Mouse (Mus musculus): ENCODE data around the gene Ubxn10.

Ubxn10 gene

DNA sequence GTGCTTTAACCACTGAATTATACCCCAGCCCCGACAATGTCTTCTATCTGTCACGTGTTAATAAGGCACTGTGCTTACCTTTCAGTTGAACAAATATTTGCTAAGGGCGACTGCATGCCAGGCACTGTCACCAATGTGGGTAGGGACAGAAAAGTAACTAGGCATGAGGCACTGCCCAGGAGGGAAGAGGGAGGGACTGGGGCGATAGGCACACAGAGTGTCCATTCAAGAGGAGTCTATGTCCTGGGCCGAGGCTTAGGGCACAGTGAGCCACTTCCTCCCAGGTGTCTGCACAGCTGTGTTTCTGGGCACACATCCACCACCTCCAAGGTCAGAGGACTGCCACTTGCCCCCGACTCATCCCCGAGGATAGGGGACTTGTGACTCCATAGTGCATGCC, at the start of gene Ubxn10:
Ubxn10 (minus strand) TSS at position 137 of the 400 bp plus-strand sequence.
- no peak for DNase-seq (ENCODE audit: low spot score)

DNA sequence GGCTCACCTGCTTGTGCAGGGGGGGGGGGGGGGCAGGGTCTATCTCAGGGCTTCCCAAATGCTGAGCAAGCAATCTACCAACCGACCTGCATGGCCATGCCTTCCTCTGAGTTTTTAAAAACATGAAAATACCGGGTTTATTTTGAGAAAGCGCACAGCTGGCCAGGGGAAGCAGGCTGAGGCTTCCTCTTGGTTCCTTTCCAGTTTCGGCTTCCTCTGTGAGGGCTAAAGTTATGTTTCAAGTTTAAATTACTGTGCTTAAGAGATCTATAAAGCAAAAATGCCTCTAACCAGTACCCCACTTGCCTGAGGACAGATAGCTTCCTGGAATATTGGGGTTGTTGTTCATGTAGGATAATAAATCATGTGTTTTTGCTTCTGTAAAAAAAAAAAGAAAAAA, 49.2 kb upstream of the Ubxn10 start:
- DNase-seq (ENCODE audit: low spot score), result no peak

DNA sequence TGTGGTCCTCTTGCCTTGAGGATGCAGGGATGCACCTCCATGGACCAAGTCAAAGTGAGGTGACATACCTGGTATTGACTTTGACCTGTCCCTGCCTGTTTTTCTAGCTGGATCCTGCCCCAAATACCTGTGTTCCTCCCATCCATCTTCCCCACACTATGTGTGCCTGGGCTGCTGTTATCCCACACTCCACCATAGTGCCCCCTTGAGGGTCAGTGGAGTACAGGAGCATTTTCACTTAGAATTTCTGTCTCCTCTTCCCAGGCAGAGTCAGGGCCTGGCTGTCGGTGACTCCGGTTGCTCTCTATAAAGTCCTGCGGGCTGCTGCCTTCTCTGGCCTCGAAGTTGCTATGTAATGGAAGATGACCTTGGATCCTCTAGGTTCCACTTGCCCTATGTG, 48.8 kb upstream of the Ubxn10 start:
- no peak for DNase-seq (ENCODE audit: low spot score)

DNA sequence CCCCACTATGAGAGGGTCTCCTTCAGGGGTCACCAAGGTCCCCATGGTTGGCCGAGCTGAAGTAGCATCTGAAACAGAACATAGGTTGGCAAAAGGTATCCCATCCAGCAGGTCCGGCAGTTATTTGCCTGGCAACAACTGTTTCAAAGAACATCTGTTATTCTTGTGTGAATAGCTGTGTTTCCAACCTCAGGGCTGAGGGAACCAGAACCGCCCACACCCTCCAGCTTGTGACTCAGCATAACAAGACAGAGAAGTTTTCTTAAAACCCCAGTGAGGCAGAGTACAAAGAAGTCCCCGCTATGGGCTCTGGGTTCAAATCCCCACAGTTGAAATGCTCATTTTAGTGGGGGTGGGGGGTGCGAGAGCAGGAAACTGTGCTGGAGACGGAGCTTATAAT, 45.1 kb upstream of the Ubxn10 start:
- DNase-seq (ENCODE audit: low spot score), result no peak

DNA sequence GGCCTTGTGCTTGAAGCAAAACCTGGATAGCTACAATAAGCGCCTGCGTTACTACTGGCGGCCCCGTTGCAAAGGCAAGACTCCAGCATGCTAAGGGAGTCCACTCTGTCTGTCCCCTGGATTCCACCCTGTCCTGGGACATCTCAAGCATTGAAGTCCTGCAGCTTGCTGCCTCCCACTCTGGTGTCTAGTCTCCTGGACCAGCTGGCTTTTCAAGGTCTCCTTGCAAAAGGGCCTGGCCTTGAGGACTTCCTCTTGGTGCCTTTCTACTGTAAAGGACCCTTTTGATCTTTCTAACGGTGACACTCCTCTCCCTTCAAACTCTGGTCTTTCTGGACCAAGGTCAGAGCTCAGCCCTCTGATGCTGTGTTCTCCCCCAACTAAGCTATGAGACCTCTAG, 43.3 kb upstream of the Ubxn10 start:
- DNase-seq (ENCODE audit: low spot score), result no peak

DNA sequence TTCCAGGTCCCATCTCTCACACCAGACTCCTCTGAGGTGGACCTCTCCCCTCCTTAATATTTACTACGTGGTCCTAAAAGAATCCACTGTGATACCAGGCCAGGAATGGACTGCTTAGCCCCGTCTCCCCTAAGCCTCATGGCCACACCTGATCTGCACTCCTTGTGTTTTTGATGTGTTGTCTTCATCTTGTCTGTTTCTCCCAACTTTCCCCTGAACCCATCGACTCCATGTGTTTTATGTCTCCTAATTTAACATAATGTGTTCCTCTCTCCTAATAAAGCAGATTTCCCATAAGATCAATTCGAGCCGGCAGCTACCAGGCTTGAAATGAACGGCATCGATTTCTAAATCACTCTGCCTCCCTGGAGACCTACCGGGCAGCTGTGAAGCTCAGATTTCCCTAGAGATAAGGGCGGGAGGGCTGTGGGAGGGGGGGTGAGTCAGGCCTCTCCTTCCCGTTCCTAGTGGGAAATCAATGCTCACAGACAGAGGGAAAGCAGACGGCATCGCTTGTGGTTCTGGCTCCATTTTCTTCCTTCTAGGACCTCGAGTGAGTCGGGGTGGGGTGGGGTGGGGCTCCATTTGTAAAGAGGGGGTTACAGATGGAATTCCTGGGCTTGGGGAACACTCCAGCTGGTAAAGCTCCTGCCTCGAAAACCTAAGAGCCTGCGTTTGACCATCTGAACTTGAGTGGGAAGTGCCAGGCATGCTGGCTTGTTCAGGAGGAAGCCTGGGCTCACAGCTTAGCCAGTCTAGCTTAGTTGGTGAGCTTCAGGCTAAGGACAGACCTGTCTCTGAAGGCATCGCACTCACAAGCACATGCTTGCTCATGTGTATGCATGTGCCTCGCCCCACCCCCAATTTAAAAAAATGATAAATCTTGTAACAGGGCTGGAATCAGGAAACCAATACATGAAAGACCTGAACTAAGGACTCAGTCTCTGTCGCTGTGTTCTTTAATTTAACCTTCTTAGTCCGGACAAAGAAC, 40.7 kb upstream of the Ubxn10 start:
- no peak for DNase-seq (ENCODE audit: low spot score)

DNA sequence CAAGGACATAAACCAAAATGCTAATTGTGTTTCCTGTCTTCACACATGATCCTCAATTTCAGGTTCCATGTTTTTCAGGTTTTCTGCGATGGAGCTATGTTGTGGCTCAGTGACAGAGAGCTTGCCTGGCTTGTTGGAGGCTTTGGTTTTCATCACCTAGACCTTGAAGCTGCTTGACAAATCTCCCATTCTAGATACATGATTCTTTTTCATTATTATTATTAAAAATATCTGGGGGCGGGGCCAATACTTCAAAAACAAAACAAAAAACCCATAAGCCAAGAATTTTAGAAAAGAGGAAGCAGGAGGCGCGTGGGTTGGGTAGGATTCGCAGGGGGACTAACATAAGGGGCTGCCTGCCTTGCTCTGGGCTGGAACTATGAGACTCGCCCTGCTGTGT, 38.5 kb upstream of the Ubxn10 start, which contains the start of gene Pla2g2d:
Pla2g2d (plus strand) TSS at position 301 of the 400 bp plus-strand sequence.
- no peak for DNase-seq (ENCODE audit: low spot score)

DNA sequence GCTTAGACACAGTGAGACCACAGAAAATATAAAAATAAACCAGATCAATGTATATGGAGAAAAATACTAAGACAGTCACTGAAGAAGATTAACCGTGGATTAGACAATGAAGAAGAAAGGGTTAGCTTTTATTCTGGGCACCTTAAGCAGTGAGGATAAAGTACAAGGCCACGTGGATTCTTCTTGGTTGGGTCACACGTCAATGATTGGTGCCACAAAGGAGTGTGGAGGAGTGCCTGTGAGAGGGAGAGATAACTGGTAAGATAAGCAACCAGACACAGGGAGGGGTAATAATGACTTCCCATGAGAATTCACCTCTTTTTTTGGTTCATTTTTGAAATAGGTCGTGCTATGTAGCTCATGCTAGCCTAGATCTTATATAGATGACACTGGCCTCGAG, 35.4 kb upstream of the Ubxn10 start:
- no peak for DNase-seq (ENCODE audit: low spot score)

DNA sequence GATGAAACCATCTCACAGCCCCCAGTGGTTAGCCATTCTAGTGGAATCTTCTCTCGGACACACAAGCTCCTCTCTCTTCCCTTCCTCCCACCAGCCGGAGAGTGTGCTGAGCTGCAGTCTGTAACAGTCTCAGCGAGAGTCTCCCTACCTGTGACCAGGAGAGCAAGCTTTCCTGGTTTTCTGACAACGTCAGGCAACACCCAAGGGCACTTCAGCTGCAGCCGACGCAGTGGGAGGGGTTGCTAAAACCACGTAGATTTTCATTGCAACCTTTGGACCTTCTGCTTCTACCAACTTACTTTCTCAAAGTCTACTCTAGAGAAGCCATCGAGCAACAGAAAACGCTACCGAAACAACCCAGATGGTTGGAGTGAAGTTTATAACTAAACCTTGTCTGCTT, 35.0 kb upstream of the Ubxn10 start:
- DNase-seq (ENCODE audit: low spot score), result no peak

- no peak for DNase-seq (ENCODE audit: low spot score)
Measured at GRCm38 (mm10) chr4:138762266-138762665, 25.3 kb upstream of the Ubxn10 start.

- DNase-seq (ENCODE audit: low spot score), result no peak
Measured at GRCm38 (mm10) chr4:138757416-138757815, 20.4 kb upstream of the Ubxn10 start, which contains the start of gene Pla2g2f. Pla2g2f (minus strand) TSS chr4:138757626.

GRCm38 (mm10) chr4:138755983-138756382, 19.0 kb upstream of the Ubxn10 start:
- no peak for DNase-seq (ENCODE audit: low spot score)

- DNase-seq (ENCODE audit: low spot score), result no peak
Measured at GRCm38 (mm10) chr4:138755439-138755838, 18.5 kb upstream of the Ubxn10 start.

- no peak for DNase-seq (ENCODE audit: low spot score)
Measured at GRCm38 (mm10) chr4:138754432-138754831, 17.5 kb upstream of the Ubxn10 start.

DNA sequence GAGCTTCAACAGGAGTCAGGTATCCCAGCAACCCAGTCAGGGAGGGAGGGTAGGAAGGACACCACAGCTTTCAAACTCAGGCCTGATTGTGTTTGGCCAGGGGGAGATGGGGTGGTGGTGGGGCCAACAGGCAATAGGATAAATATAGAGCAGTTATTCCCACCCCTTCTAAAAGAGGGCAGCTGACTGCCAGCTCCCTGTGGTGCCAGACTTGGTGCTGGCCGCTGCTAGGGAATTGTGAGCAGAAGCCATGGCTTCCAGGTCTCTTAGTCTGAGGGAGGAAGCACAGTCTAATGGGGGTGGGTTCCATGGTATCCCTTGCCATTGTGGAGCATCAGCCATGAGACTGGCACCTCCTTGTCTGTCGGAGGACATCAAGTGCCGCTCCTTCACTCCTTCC, 16.6 kb upstream of the Ubxn10 start:
- DNase-seq (ENCODE audit: low spot score), result no peak

GRCm38 (mm10) chr4:138752603-138753002, 15.6 kb upstream of the Ubxn10 start:
- no peak for DNase-seq (ENCODE audit: low spot score)

DNA sequence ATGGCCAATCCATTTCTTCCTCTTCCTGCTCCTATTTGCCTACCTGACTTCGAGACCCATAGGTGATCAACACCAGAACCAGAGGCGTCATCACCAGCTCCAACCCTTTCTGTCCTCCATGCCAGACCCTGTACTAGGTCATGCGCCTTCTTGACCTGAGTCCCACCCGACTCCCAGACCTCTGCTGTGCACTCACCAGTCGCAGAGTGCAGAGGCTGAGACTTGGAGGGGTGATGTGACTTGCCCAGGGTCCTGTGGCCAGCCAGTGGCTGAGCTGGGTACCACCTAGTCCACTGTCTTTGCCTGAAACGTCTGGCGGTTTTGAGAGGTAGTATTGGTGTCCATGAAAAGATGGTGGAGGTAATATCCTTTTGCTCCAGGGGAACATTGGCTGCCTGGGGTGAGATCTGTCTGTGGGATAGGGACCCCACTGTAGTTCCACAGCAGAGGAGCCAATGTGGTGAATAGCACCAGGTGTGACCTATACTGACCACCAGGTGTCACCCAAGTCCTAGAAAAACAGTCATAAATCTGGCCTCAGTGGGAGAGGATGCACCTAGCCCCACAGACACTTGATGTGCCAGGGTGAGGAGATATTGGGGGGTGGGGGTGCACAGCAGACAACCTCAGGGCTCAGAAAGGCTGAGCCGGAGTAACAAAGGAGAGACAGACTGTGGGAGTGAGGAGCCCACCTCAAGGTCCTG, 11.6 kb upstream of the Ubxn10 start:
- DNase-seq (ENCODE audit: low spot score), result no peak

GRCm38 (mm10) chr4:138747851-138748250, 10.9 kb upstream of the Ubxn10 start:
- DNase-seq (ENCODE audit: low spot score), result no peak

- no peak for DNase-seq (ENCODE audit: low spot score)
Measured at GRCm38 (mm10) chr4:138746866-138747265, 9.9 kb upstream of the Ubxn10 start.

GRCm38 (mm10) chr4:138745884-138746283, 8.9 kb upstream of the Ubxn10 start:
- no peak for DNase-seq (ENCODE audit: low spot score)

DNA sequence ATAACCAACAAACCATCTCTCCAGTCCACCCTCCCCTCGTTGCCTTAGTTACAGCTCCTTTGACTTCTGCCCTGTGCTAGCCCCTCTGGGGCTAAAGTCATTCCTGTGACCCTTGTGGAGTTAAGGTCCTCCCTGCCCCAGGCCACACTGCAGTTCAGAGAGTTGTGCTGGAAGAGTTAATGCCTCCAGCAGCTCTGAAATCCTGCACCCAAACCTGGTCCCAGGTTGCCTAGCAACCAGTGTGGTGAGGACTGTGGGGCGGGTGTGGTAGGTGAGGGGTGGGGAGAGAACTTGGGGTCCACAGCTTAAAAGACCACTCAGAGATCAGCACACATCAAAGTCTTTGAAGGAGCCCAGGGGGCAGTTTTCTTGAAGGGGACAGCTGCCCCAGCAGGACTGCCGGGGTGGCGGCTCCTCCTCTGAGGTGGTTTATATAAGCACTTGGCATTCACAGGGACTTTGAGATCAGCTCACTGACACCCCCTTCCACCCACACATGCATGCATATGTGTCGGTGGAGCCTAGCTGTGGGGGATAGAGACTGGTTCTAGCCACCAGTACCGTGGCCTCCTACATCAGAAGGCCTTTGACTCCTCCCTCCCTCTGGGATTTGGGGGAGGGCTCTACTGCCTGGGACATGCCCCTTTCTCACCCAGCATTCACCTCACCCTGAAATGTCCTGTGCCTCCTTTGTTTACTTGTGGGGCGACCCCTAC, 2.3 kb upstream of the Ubxn10 start:
- no peak for DNase-seq (ENCODE audit: low spot score)

GRCm38 (mm10) chr4:138734863-138735262, 2.1 kb downstream of the Ubxn10 start:
- no peak for DNase-seq (ENCODE audit: low spot score)

Data from c-Kit-positive CD71-positive TER-119-positive erythroid progenitor cells, embryonic 14.5 days (primary cell).